Mouse (Mus musculus) right cerebral cortex, postnatal 25 days (tissue): ENCODE results near the gene Dnajc19.
"Not testable (repeated sequence)": the region's sequence is repeated elsewhere in the genome, so short reads cannot be mapped to it uniquely, and the experiment has no call there.

ENCODE experiments used
- DNase-seq: peaks from one replicate; pipeline ENCODE4 v3.0.0; 2022

Dnajc19 gene

GRCm38 (mm10) chr3:34080900-34081662 is at the start of gene Dnajc19:
Gene Dnajc19, minus strand, starts transcription at chr3:34081321.
- peak; percentile 95 for DNase-seq

GRCm38 (mm10) chr3:34129957-34130356 is 48.8 kb upstream of the Dnajc19 start:
- DNase-seq = no peak

GRCm38 (mm10) chr3:34121311-34121710 is 40.2 kb upstream of the Dnajc19 start:
- DNase-seq = no peak

- DNase-seq = no peak
These were observed 39.7 kb upstream of the Dnajc19 start for GRCm38 (mm10) chr3:34120791-34121190.

- DNase-seq = no peak
These were observed 38.7 kb upstream of the Dnajc19 start for GRCm38 (mm10) chr3:34119869-34120268.

- DNase-seq = no peak
These were observed 34.7 kb upstream of the Dnajc19 start for GRCm38 (mm10) chr3:34115806-34116205.

- DNase-seq = no peak
These were observed 31.0 kb upstream of the Dnajc19 start for GRCm38 (mm10) chr3:34111941-34112685.

- DNase-seq = no peak
These were observed 26.5 kb upstream of the Dnajc19 start for GRCm38 (mm10) chr3:34107631-34108030.

- DNase-seq = no peak
These were observed 25.3 kb upstream of the Dnajc19 start for GRCm38 (mm10) chr3:34106421-34106820.

GRCm38 (mm10) chr3:34103902-34104672 is 23.0 kb upstream of the Dnajc19 start:
- DNase-seq = no peak

GRCm38 (mm10) chr3:34102891-34103290 is 21.8 kb upstream of the Dnajc19 start:
- no peak for DNase-seq

- DNase-seq = no peak
These were observed 2.5 kb upstream of the Dnajc19 start for GRCm38 (mm10) chr3:34083655-34084054.

GRCm38 (mm10) chr3:34081929-34082328 is 808 bp upstream of the Dnajc19 start:
- DNase-seq = no peak

GRCm38 (mm10) chr3:34076058-34076759 is 4.9 kb downstream of the Dnajc19 start:
- DNase-seq = no peak

GRCm38 (mm10) chr3:34072726-34073125 is 8.4 kb downstream of the Dnajc19 start:
- no peak for DNase-seq

- not testable (repeated sequence) for DNase-seq
These were observed 12.2 kb downstream of the Dnajc19 start for GRCm38 (mm10) chr3:34068943-34069342.

GRCm38 (mm10) chr3:34062352-34062751 is 18.8 kb downstream of the Dnajc19 start:
- DNase-seq = no peak

- no peak for DNase-seq
These were observed 39.1 kb downstream of the Dnajc19 start for GRCm38 (mm10) chr3:34041990-34042389.

- no peak for DNase-seq
These were observed 45.4 kb downstream of the Dnajc19 start for GRCm38 (mm10) chr3:34035706-34036105.

GRCm38 (mm10) chr3:34034803-34035202 is 46.3 kb downstream of the Dnajc19 start:
- no peak for DNase-seq

- no peak for DNase-seq
These were observed 47.3 kb downstream of the Dnajc19 start for GRCm38 (mm10) chr3:34033720-34034364.

GRCm38 (mm10) chr3:34030601-34031000 is 50.5 kb downstream of the Dnajc19 start:
- no peak for DNase-seq
